Mouse (Mus musculus) MEL (cell line): ENCODE measurements around the gene Gm9376.

Experiments used
- CTCF ChIP-seq, 3 experiments: IDR thresholded peaks in 2 of 3; conservative IDR thresholded peaks in 1 of 3; 2 replicates each; pipeline ENCODE4 v1.5.1; 2011 to 2012; ENCODE audit warnings: low read length in 3 of 3, low read depth in 2 of 3, mild to moderate bottlenecking in 2 of 3, improper control_type of control experiment in 1 of 3, inconsistent platforms in 1 of 3, mixed read lengths in 1 of 3, moderate library complexity in 1 of 3; ENCODE audit not compliant: control insufficient read depth in 1 of 3, insufficient read depth in 1 of 3, poor library complexity in 1 of 3, severe bottlenecking in 1 of 3
- EP300 ChIP-seq, 2 experiments: IDR thresholded peaks; 2 replicates each; pipeline ENCODE4 v1.6.1; 2011; ENCODE audit warnings: improper control_type of control experiment in 2 of 2, low read length in 2 of 2, low read depth in 1 of 2, mild to moderate bottlenecking in 1 of 2
- KAT2A ChIP-seq: conservative IDR thresholded peaks from 2 replicates; pipeline ENCODE4 v1.6.1; 2012; ENCODE audit warnings: low read depth, low read length, improper control_type of control experiment, inconsistent platforms
- MAFK ChIP-seq: IDR thresholded peaks from 2 replicates; pipeline ENCODE4 v1.6.1; 2011; ENCODE audit warnings: low read depth, mild to moderate bottlenecking, low read length, improper control_type of control experiment, borderline replicate concordance
- NRF1 ChIP-seq: IDR thresholded peaks from 2 replicates; pipeline ENCODE4 v1.6.1; 2014; ENCODE audit warnings: low read depth, mild to moderate bottlenecking, inconsistent platforms, low read length, improper control_type of control experiment, moderate library complexity; ENCODE audit not compliant: poor library complexity, insufficient read depth, severe bottlenecking
- POLR2A ChIP-seq, 2 experiments: IDR thresholded peaks; 2 replicates each; pipeline ENCODE4 v1.6.1; 2011 to 2012; ENCODE audit warnings: low read length in 2 of 2, mild to moderate bottlenecking in 2 of 2, control low read depth in 1 of 2, improper control_type of control experiment in 1 of 2, low read depth in 1 of 2, moderate library complexity in 1 of 2; ENCODE audit not compliant: control insufficient read depth in 1 of 2, insufficient read depth in 1 of 2, poor library complexity in 1 of 2
- TBP ChIP-seq: IDR thresholded peaks from 2 replicates; pipeline ENCODE4 v1.8.0; 2011; ENCODE audit warnings: low read depth, low read length, improper control_type of control experiment
- ZC3H11A ChIP-seq: IDR thresholded peaks from 2 replicates; pipeline ENCODE4 v1.6.1; 2012; ENCODE audit warnings: low read depth, mild to moderate bottlenecking, inconsistent platforms, low read length, improper control_type of control experiment

GRCm38 (mm10) chr14:118220885-118221284, 45.9 kb upstream of the Gm9376 start:
- peak; percentile 38; the same call in 1 of the 2 replicates for TF ChIP-seq ZC3H11A
- no peak for TF ChIP-seq EP300 (IDR thresholded peaks at IDR 0.05; ENCODE audit: low read depth in 1 of 2, low read length in 2 of 2)
- no peak for TF ChIP-seq NRF1
- TF ChIP-seq POLR2A (IDR thresholded peaks at IDR 0.05; ENCODE audit: control insufficient read depth in 1 of 2, insufficient read depth in 1 of 2, low read depth in 1 of 2, low read length in 2 of 2, poor library complexity in 1 of 2): no peak
- no peak for TF ChIP-seq TBP
- peak in 1 of 3 experiments; percentile 54; a peak in 3 of 6 replicates for TF ChIP-seq CTCF (IDR thresholded peaks at IDR 0.05 in 2 of 3, conservative IDR thresholded peaks at IDR 0.05 in 1 of 3; ENCODE audit: control insufficient read depth in 1 of 3, insufficient read depth in 1 of 3, low read depth in 2 of 3, low read length in 3 of 3, poor library complexity in 1 of 3, severe bottlenecking in 1 of 3)
- TF ChIP-seq KAT2A: no peak
- TF ChIP-seq MAFK: no peak
